Mouse (Mus musculus) spleen, adult 2 months (tissue): Measurements from ENCODE around the gene Med31. TPM values are rescaled to one million over a fixed set of nuclear protein-coding genes. Genes with fewer than 3 reads are reported as not detected.

Experiments used
- DNase-seq, 2 experiments: peaks; one replicate each; pipeline versions ENCODE4 v3.0.0 to v3.0.0-alpha.2; 2012 to 2021; ENCODE audit warnings: low spot score in 2 of 2, low read depth in 1 of 2
- H3K27ac ChIP-seq: fragments of 200-500 bp; 2 replicates; pipeline ENCODE4 v1.5.1; 2012; ENCODE audit warnings: low read length, inconsistent platforms; ENCODE audit not compliant: insufficient read depth
- H3K27me3 ChIP-seq: fragments of 200-500 bp; 2 replicates; pipeline ENCODE4 v1.6.1; 2012; ENCODE audit warnings: mild to moderate bottlenecking, moderate library complexity, low read length, inconsistent platforms; ENCODE audit not compliant: control insufficient read depth, insufficient read depth
- H3K36me3 ChIP-seq: fragments of 200-500 bp; 2 replicates; pipeline ENCODE4 v1.6.1; 2012; ENCODE audit warnings: mild to moderate bottlenecking, low read length, inconsistent platforms; ENCODE audit not compliant: control insufficient read depth, insufficient read depth
- H3K4me1 ChIP-seq: fragments of 200-500 bp; 2 replicates; pipeline ENCODE4 v1.6.1; 2011; ENCODE audit warnings: inconsistent platforms; ENCODE audit not compliant: control insufficient read depth, insufficient read depth, insufficient read length
- H3K4me3 ChIP-seq: fragments of 200-500 bp; 2 replicates; pipeline ENCODE4 v1.5.1; 2011; ENCODE audit warnings: mild to moderate bottlenecking, inconsistent platforms; ENCODE audit not compliant: insufficient read depth, insufficient read length; ENCODE audit errors: extremely low read depth
- CTCF ChIP-seq: fragments of 200-500 bp; IDR thresholded peaks from 2 replicates; pipeline ENCODE4 v1.5.1; 2011; ENCODE audit warnings: mild to moderate bottlenecking, inconsistent platforms; ENCODE audit not compliant: insufficient read depth, insufficient read length, insufficient replicate concordance; ENCODE audit errors: extremely low read depth
- POLR2A ChIP-seq: fragments of 200-500 bp; IDR thresholded peaks from 2 replicates; pipeline ENCODE4 v1.6.1; 2011; ENCODE audit warnings: low read depth, low read length, inconsistent platforms
- WGBS: fragments of 180-500 bp; shearing (Covaris S2); methylation state at CpG from one replicate; pipeline ENCODE4 v1.1.7; 2018; 5-methylcytosine and 5-hydroxymethylcytosine counted together
- polyA plus RNA-seq: library from polyadenylated mRNA; depleted of rRNA; stranded (reverse); fragments of >200 nt; gene quantifications from 2 replicates; pipeline ENCODE4 v1.2.3, GENCODE M21; 2012

The Med31 gene
- polyA plus RNA-seq, 1 experiment = 3.3 TPM

DNA sequence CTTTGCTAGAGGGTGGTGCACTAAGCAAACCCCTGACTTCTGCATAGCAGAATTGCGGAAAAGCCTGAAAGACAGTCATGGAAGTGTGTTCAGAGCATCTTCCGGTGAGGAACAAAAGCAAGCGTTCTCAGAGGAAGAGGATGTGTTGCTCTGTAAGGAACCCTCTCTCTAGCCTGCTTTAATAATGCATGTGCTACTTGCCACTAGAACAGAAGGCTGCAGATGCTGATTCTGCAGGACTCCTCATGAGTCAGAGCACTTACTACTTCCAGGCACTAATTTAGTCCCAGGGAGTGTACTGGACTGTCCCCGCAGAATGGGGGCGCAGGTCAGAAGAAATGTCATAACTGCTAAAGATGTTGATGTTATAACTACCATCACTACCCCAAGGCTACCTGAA, 1.7 kb upstream of the Med31 start:
- Histone ChIP-seq H3K36me3 (no peaks in the 10 kb centered on the region), H3K4me3 (no peak overlapping the region), H3K4me1 (peaks cover 2% of the 10 kb centered on the region; the same call in 1 of the 2 replicates), H3K27ac (no peak overlapping the region), H3K27me3 (no peaks in the 10 kb centered on the region)
- WGBS = 88% methylated on average over 5 of the region's 5 CpGs
- TF ChIP-seq POLR2A = no peak
- DNase-seq = no peak

DNA sequence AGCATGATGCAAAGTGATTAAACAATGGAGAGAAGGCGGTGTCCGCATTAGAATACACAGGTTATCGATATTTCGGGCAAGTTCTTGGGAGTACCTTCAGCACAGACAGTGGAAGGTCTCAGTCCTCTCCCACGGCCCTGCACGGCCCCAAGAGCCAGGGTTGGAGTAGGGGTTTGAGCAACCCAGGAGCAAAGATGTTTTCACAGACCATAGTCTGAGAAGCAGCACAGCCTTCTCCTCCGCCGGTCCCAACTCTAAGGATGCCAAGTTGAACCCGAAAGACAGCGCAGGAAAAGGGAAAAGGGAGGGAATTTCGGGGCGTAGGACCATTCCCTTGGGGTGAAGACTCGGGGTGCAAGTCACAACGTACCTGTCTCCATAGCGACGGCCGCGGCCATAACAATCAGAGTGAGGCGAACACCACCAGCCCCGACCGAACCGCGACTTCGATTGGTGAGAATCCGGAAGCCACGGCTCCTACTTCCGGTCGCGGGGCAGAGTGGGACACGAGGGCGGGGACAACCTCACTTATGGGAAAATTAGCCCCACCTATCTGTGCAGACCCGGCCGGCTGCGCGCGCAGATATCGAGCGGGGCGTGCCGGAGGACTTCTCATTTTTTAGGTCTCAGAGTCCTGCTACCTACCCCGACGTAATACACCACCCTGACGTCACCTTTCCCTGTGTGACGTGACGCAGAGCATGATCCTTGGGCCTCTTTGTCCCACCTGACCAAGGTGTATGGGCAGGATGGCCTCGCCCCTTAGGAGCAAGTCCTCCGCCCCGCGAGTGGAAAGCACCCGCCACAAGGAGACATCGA, 592 bp downstream of the Med31 start:
- Histone ChIP-seq H3K36me3 (peaks cover 2% of the 10 kb centered on the region; the same call in 1 of the 2 replicates), H3K4me1 (peaks cover 2% of the 10 kb centered on the region; the same call in 1 of the 2 replicates), H3K27me3 (no peaks in the 10 kb centered on the region), H3K27ac (peak overlapping the region; percentile 65), H3K4me3 (peak overlapping the region; percentile 78)
- peak; percentile 92 to 97 for DNase-seq
- TF ChIP-seq CTCF (no peak), POLR2A (peak; percentile 18; the same call in 1 of the 2 replicates)
- 2% methylated on average over 51 of the region's 51 CpGs for WGBS

DNA sequence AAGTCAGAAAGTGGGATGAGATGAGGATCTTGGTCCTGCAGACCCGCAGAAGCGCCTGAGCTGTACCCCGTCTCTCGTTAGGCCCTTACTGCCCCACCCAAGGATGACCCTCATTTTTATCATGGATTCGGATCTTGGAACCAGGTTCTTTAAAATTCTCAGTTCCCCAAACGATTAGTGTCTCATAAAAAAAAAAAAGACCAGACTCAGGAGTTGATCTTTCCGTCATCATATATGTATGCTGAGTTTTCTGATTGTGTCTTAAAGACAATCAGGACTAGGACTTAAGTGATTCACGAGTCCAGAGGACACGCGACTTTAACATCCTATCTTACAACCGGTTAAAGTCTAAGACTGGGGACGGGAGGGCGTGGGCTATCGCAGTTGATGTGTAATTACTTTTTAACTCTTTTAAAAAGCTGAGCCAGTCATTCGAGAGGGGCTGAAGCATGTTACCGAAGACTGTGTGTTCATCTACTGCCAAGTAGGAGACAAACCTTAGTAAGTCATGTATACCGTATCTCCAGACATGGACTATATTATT, 7.5 kb downstream of the Med31 start:
- Histone ChIP-seq H3K4me3 (peak overlapping the region; percentile 81), H3K36me3 (peaks cover 3% of the 10 kb centered on the region; the same call in 1 of the 2 replicates), H3K4me1 (no peaks in the 10 kb centered on the region; the same call in 1 of the 2 replicates), H3K27ac (peak overlapping the region; percentile 8; the same call in 1 of the 2 replicates), H3K27me3 (no peaks in the 10 kb centered on the region)
- no peak for TF ChIP-seq POLR2A
- TF ChIP-seq CTCF = no peak
- no peak for DNase-seq
- WGBS = 13% methylated on average over 17 of the region's 17 CpGs

DNA sequence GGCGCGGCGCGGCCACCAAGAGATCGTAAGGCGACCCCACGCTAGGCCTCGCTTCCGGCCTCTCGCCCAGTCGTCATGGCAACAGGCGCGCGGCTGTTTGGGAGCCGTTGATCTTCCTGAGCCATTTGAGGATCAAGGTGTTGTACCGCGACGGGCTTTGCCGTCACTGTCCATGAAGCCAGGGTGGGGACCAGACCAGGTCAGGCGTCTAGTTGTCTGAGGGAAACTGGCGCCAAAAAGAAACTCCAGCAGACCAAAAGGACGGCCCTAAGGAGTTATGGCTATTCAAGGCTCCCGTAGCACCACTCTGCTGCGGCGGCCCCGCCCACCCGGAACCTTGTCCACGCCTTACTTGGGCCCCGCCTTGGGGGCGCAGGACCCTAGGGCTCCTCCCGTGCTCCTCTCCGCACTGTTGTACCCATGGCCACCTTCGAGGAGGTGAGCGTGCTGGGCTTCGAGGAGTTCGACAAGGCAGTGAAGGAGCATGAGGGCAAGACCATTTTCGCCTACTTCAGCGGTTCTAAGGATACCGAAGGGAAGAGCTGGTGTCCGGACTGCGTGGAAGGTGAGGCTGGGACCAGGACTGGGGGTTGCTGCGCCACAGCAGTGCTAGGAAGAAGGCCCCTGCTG, 8.1 kb downstream of the Med31 start, which contains the start of the genes 4933427D14Rik and Txndc17:
4933427D14Rik (minus strand) TSS at position 256 of the 630 bp plus-strand sequence.
Txndc17 (plus strand) TSS at position 344 of the 630 bp plus-strand sequence.
- Histone ChIP-seq H3K36me3 (peaks cover 3% of the 10 kb centered on the region; the same call in 1 of the 2 replicates), H3K4me1 (no peaks in the 10 kb centered on the region; the same call in 1 of the 2 replicates), H3K27ac (peak within 1 kb of the TSS; percentile 8; the same call in 1 of the 2 replicates), H3K4me3 (peak within 1 kb of the TSS; percentile 81), H3K27me3 (no peaks in the 10 kb centered on the region)
- TF ChIP-seq CTCF (no peak), POLR2A (peak; percentile 38; the same call in 1 of the 2 replicates)
- peak; percentile 43 to 84 for DNase-seq
- under 1% methylated on average over 42 of the region's 42 CpGs for WGBS

DNA sequence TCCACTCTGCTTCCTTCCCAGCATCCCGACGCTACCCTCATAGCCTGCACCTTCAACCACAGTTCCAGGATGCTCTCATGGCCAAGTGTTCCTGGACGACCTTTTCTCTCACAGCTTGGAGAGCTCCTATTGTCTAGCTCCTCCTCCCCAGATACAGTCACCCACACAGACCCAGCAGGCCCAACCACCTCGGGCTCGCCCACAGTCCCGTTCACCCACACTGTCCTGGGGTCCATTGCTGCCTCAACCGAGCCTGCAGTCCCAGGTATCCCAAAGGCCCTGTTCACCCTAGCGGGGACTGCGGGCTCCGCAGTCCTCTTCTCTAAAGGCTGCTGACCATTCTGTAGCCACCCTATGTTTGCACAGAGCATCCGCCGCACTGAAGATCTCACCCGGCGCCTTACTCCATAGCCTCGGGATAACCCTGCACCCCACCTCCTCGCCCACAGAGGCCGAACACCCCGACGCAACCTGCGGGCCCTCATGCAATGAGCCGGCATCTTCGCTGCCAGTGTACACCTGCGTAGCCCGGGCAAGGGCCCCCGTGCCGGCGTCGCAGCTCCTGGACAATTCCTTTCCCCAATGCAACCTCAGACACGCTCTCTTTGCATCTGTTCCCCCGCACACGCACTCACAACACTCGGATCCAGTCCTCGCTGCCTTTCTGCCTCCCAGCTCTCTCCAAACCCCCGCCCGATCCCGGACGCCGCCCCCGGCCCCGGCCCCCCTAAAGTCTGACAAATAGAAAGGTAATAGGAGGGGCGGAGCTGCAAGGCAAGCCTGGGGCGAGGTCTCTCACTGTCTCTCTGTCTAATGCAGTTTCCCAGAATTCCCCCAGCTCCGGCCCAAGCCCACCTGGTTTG, 8.8 kb downstream of the Med31 start, which contains the start of gene Gm43951:
Gm43951 (minus strand) TSS at position 500 of the 863 bp plus-strand sequence.
- 2% methylated on average over 43 of the region's 43 CpGs for WGBS
- Histone ChIP-seq H3K27ac (peak within 1 kb of the TSS; percentile 8; the same call in 1 of the 2 replicates), H3K27me3 (no peaks in the 10 kb centered on the region), H3K4me1 (no peaks in the 10 kb centered on the region; the same call in 1 of the 2 replicates), H3K4me3 (peak within 1 kb of the TSS; percentile 81), H3K36me3 (peaks cover 6% of the 10 kb centered on the region)
- no peak for TF ChIP-seq POLR2A
- TF ChIP-seq CTCF = no peak
- no peak for DNase-seq

DNA sequence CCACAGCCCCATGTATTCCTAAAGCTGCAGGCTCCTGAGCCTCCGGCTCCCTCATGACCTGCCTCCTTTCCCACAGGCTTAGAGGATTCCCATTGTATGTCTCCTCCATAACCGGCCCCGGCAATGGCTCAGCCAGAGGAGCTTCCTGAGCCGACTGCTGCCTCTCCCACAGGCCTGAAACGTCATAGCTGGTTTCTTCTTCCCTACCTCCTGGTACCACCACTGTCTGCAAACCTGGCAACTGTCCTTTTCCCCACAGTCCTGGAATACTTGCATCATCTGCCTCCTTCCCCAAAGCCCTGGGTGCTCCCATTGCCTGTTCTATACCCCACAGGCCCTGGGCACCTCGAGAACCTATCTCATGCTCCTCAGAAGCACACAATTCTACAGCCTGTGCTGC, 10.1 kb downstream of the Med31 start:
- H3K27ac ChIP-seq = no peak overlapping the region
- no peaks in the 10 kb centered on the region for H3K27me3 ChIP-seq
- TF ChIP-seq POLR2A (no peak), CTCF (no peak)
- 84% methylated on average over 6 of the region's 6 CpGs for WGBS
- no peaks in the 10 kb centered on the region; the same call in 1 of the 2 replicates for H3K4me1 ChIP-seq
- H3K36me3 ChIP-seq = peaks cover 4% of the 10 kb centered on the region
- DNase-seq = no peak
- H3K4me3 ChIP-seq = no peak overlapping the region
